In genomic region chr10:117710604-117711141, GRCm38 (mm10) we compare ENCODE assay signal across 8 mouse cellular contexts. TPM values are rescaled to one million over a fixed set of nuclear protein-coding genes. Genes with fewer than 3 reads are reported as not detected.
DNase-seq lines count a peak whose midpoint lies in the region; ATAC-seq lines count a peak whose summit lies in the region.

Mdm2 (minus strand) TSS chr10:117710758.

- under 1% methylated on average over 51 of the region's 52 CpGs for WGBS in hindbrain, embryonic 12.5 days

- peak within 1 kb of the TSS; percentile 68 for H3K4me2 ChIP-seq in hindbrain, embryonic 12.5 days (replicated peaks)

- peak within 1 kb of the TSS; percentile 93 for H3K9ac ChIP-seq in hindbrain, embryonic 12.5 days

- H3K9me3 ChIP-seq in hindbrain, embryonic 12.5 days (replicated peaks) = no peaks in the 10 kb centered on the region

- H3K4me1 ChIP-seq in hindbrain, embryonic 12.5 days = peaks cover 18% of the 10 kb centered on the region

- H3K36me3 ChIP-seq in hindbrain, embryonic 12.5 days = peaks cover 13% of the 10 kb centered on the region

- ATAC-seq in hindbrain, embryonic 12.5 days (ENCODE audit: low FRiP score) = peak; percentile 95

- peak within 1 kb of the TSS; percentile 81 for H3K4me3 ChIP-seq in hindbrain, embryonic 12.5 days

- peak; percentile 99 for DNase-seq in MN1 (ENCODE audit: low spot score)
- DNase-seq in cerebellum, adult 9-11 months = peak; percentile 94
- peak; percentile 89 to 96 for DNase-seq in frontal cortex, postnatal 10 days (ENCODE audit: low spot score in 2 of 2)
- peak; percentile 97 to 98 for DNase-seq in layer of hippocampus, postnatal 14 days (ENCODE audit: low spot score in 2 of 2)
- DNase-seq in lung, postnatal 14 days = peak; percentile 99
- DNase-seq in retina, adult 2 months (ENCODE audit: low read depth, low spot score) = peak; percentile 90
- DNase-seq in thymus, postnatal 36 days = peak; percentile 95 to 98

- H3K27me3 ChIP-seq in hindbrain, embryonic 12.5 days = no peaks in the 10 kb centered on the region

- peak within 1 kb of the TSS; percentile 96 for H3K27ac ChIP-seq in hindbrain, embryonic 12.5 days

RNA-seq across cellular contexts. Expression of gene Mdm2, which starts in this region (rescaled TPM):
- 69.2 and 77.3 TPM in 2 replicates for polyA plus RNA-seq in hindbrain, embryonic 12.5 days (2016; fragmentation: Nextera tagmentation; extraction: Ambion mirVana)
- 10 to 100 TPM; 59.1 to 62.8 TPM for total RNA-seq in layer of hippocampus, postnatal 14 days (2021)

Comparison
In these comparisons a context has a peak if more than half of its experiments do, and no peak if none do; other contexts are left out.
1. Peak in every context shown above with its lines: DNase-seq, ATAC-seq, H3K4me3 ChIP-seq and H3K27ac ChIP-seq.